Mouse (Mus musculus) forebrain, embryonic 10.5 days (tissue): ENCODE data around the gene Chrna1. TPM values are rescaled to one million over a fixed set of nuclear protein-coding genes. Genes with fewer than 3 reads are reported as not detected.
"Not testable (repeated sequence)": the region's sequence is repeated elsewhere in the genome, so short reads cannot be mapped to it uniquely, and the experiment has no call there.

Source experiments
- DNase-seq: peaks from one replicate; pipeline ENCODE4 v3.0.0-alpha.2; 2017; ENCODE audit warnings: low spot score; ENCODE audit errors: extremely low spot score
- H3K27ac ChIP-seq: fragments of 300-500 bp; sonication (generic); 2 replicates; pipeline ENCODE4 v1.5.1; 2016; ENCODE audit warnings: mild to moderate bottlenecking
- H3K27me3 ChIP-seq: fragments of 300-500 bp; sonication (generic); 2 replicates; pipeline ENCODE4 v1.6.1; 2016; ENCODE audit warnings: mild to moderate bottlenecking; ENCODE audit not compliant: poor library complexity, severe bottlenecking
- H3K36me3 ChIP-seq: fragments of 300-500 bp; sonication (generic); replicated peaks from 2 replicates; pipeline ENCODE4 v1.6.1; 2016; ENCODE audit warnings: mild to moderate bottlenecking, moderate library complexity
- H3K4me1 ChIP-seq: fragments of 300-500 bp; sonication (generic); 2 replicates; pipeline ENCODE4 v1.6.1; 2016
- H3K4me3 ChIP-seq: fragments of 300-500 bp; sonication (generic); 2 replicates; pipeline ENCODE4 v1.5.1; 2016; ENCODE audit warnings: mild to moderate bottlenecking, moderate library complexity
- H3K9me3 ChIP-seq: fragments of 300-500 bp; sonication (generic); 2 replicates; pipeline ENCODE4 v1.6.1; 2016; ENCODE audit warnings: mild to moderate bottlenecking, moderate library complexity
- WGBS: fragments of 180-500 bp; shearing (Covaris S2); methylation state at CpG from one replicate; pipeline ENCODE4 v1.1.7; 2016; 5-methylcytosine and 5-hydroxymethylcytosine counted together
- polyA plus RNA-seq: library from polyadenylated mRNA; unstranded; fragments of >200 nt; fragmentation: Nextera tagmentation; extraction: Ambion mirVana; gene quantifications from 2 replicates; pipeline ENCODE4 v1.2.1, GENCODE M21; 2016

The Chrna1 gene
- polyA plus RNA-seq, 1 experiment from 2014 or later: 0.76 TPM

DNA sequence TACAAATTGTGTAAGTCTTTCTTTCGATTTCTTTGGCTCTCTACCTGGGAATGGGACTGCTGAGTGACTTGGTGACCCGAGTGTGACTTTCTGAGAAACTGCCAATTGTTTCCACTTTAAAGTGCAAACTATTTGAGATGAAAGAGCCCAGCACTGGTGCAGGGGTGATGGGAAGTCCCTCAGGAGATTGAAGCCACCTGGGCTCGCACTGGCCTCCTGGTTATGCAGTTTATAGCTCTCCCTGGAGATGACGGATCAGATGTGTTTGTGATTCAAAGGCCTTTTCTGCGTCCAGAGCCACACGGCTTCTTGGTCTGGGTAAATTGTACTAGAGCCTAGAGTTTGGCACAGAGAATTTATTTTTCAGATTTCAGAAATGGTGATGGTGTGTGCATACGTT is 16.4 kb downstream of the Chrna1 start:
- H3K9me3 ChIP-seq: no peaks in the 10 kb centered on the region
- H3K36me3 ChIP-seq: no peaks in the 10 kb centered on the region
- peaks cover 20% of the 10 kb centered on the region for H3K27me3 ChIP-seq
- 64% methylated on average over 7 of the region's 7 CpGs for WGBS
- no peak overlapping the region for H3K27ac ChIP-seq
- no peak for DNase-seq
- no peak overlapping the region for H3K4me3 ChIP-seq
- peaks cover 21% of the 10 kb centered on the region for H3K4me1 ChIP-seq

- Histone ChIP-seq H3K4me3 (no peak overlapping the region), H3K4me1 (peaks cover 21% of the 10 kb centered on the region), H3K27ac (no peak overlapping the region), H3K36me3 (no peaks in the 10 kb centered on the region), H3K27me3 (peaks cover 16% of the 10 kb centered on the region; the same call in 1 of the 2 replicates), H3K9me3 (no peaks in the 10 kb centered on the region)
- WGBS: 91% methylated on average over 9 of the region's 9 CpGs
- DNase-seq: no peak
These were observed 17.5 kb downstream of the Chrna1 start for GRCm38 (mm10) chr2:73562656-73563055.

DNA sequence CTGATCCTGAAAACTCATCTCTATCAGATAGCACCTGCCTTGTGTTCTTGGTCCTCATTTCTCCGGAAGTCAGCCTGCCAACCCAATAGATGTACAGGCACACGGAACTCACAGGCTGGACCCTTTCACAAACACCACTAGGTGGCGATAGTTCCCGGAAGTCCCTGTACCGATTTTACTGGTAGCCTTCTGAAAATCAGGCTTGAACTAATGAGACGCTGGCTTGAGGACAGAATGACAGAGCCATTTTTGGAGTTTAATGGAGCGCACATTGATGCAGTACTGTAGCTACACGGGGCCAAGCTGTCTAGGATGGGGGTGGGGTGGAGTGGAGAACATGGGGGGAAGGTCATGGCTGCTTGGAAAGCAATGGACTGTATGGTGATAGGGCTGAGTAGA is 18.5 kb downstream of the Chrna1 start:
- Histone ChIP-seq H3K27ac (peak overlapping the region; percentile 73; the same call in 1 of the 2 replicates), H3K4me3 (peak overlapping the region; percentile 58)
- DNase-seq: peak; percentile 76

DNA sequence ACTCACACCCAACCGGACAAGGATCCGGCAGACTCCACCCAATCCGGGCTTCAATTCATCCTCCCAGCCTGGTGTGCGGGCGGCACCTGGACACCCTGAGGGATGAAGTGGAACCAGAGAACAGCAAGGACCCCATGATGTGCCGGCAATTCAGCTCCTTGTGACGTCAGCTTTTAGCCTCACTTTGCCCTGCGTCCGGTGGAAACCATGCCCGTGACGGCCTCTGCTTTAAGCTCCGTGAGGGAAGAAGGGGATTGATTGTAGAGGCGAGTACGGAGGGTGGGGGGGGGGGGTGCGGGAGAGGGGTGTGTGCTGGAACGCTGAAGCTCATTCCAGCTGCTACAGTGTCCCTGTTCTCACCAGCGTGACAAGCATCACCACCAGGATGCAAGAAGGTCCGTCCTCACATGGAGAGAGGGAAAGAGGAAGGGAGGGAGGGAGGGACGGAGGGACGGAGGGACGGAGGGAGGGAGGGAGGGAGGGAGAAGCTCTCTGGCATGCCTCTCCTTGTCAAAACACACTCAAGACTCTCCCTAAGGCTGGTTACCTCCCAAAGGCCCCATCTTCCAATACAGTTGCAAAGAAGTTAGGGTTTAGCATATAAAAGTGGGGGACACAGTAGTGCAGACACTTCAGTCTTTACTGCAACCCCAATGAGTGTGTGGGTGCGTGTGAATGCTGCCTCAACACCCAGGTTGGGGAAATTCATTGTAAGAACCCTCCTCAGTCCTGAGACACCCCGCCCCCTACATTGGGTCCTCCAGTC is 19.1 kb downstream of the Chrna1 start:
- Histone ChIP-seq H3K36me3 (no peaks in the 10 kb centered on the region), H3K27me3 (peaks cover 16% of the 10 kb centered on the region; the same call in 1 of the 2 replicates), H3K27ac (peak overlapping the region; percentile 73), H3K4me3 (peak overlapping the region; percentile 58), H3K9me3 (no peaks in the 10 kb centered on the region), H3K4me1 (peaks cover 19% of the 10 kb centered on the region)
- DNase-seq: peak; percentile 46
- under 1% methylated on average over 23 of the region's 23 CpGs for WGBS

More for the DNA sequence above, 18.5 kb downstream of the Chrna1 start:
- no peaks in the 10 kb centered on the region for H3K9me3 ChIP-seq
- no peaks in the 10 kb centered on the region for H3K36me3 ChIP-seq
- WGBS: 5% methylated on average over 8 of the region's 8 CpGs
- peaks cover 21% of the 10 kb centered on the region for H3K4me1 ChIP-seq
- peaks cover 16% of the 10 kb centered on the region; the same call in 1 of the 2 replicates for H3K27me3 ChIP-seq

- H3K4me1 ChIP-seq: peaks cover 16% of the 10 kb centered on the region
- peak overlapping the region; percentile 58 for H3K4me3 ChIP-seq
- H3K27me3 ChIP-seq: peaks cover 16% of the 10 kb centered on the region; the same call in 1 of the 2 replicates
- no peaks in the 10 kb centered on the region for H3K9me3 ChIP-seq
- peak overlapping the region; percentile 73 for H3K27ac ChIP-seq
- 41% methylated on average over 7 of the region's 7 CpGs for WGBS
- no peak for DNase-seq
- H3K36me3 ChIP-seq: no peaks in the 10 kb centered on the region
These were observed 19.7 kb downstream of the Chrna1 start for GRCm38 (mm10) chr2:73560445-73560844.

GRCm38 (mm10) chr2:73557956-73558355 is 22.2 kb downstream of the Chrna1 start:
- H3K27ac ChIP-seq: no peak overlapping the region
- H3K4me3 ChIP-seq: no peak overlapping the region
- H3K27me3 ChIP-seq: peaks cover 16% of the 10 kb centered on the region; the same call in 1 of the 2 replicates
- no peaks in the 10 kb centered on the region for H3K36me3 ChIP-seq
- no peaks in the 10 kb centered on the region for H3K9me3 ChIP-seq
- 88% methylated on average over 8 of the region's 8 CpGs for WGBS
- DNase-seq: no peak
- peaks cover 16% of the 10 kb centered on the region for H3K4me1 ChIP-seq

DNA sequence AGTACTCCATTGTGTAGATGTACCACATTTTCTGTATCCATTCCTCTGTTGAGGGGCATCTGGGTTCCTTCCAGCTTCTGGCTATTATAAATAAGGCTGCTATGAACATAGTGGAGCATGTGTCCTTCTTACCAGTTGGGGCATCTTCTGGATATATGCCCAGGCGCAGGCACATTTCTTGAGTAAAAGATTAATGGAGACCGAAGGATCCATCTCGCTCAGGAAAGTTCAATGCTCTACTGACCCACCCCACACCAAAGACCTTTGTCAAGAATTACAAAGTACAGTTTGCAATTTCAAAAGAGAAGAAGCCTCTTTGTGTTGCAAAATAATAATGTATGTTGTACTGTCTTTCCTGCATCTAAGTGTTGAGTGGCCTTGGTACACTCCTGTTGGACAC is 23.1 kb downstream of the Chrna1 start:
- not testable (repeated sequence) for H3K36me3 ChIP-seq, H3K9me3 ChIP-seq, DNase-seq, H3K4me3 ChIP-seq, H3K27ac ChIP-seq
- Histone ChIP-seq H3K4me1 (peaks cover 15% of the 10 kb centered on the region), H3K27me3 (peaks cover 16% of the 10 kb centered on the region; the same call in 1 of the 2 replicates)
- WGBS: 96% methylated on average over 3 of the region's 3 CpGs

GRCm38 (mm10) chr2:73554389-73554788 is 25.7 kb downstream of the Chrna1 start:
- Histone ChIP-seq H3K27me3 (no peaks in the 10 kb centered on the region), H3K4me1 (no peaks in the 10 kb centered on the region), H3K27ac (no peak overlapping the region), H3K36me3 (no peaks in the 10 kb centered on the region), H3K9me3 (no peaks in the 10 kb centered on the region), H3K4me3 (no peak overlapping the region)
- 80% methylated on average over 3 of the region's 3 CpGs for WGBS
- no peak for DNase-seq

DNA sequence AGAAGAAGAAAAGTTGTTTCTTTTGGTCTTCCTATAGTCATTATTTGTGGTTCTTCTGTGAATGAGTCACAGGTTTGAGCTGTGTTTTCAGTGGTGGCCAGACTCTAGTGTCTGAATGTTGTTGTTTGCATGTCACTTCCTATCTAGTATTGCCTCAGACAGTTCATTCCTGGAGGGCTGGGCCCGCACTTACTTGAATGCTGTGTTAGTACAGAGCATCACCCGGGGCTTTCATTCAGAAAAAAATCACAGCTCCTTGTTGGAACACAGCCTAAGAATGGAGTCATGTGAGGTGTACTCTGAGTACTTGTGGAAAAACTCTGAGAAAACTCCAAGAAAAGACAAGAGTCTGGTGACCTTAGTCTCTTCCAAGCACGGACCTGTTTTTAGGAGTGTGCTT is 27.2 kb downstream of the Chrna1 start:
- no peaks in the 10 kb centered on the region for H3K27me3 ChIP-seq
- DNase-seq: no peak
- 89% methylated on average over 3 of the region's 3 CpGs for WGBS
- H3K36me3 ChIP-seq: no peaks in the 10 kb centered on the region
- no peak overlapping the region for H3K27ac ChIP-seq
- H3K4me3 ChIP-seq: no peak overlapping the region
- H3K9me3 ChIP-seq: no peaks in the 10 kb centered on the region
- no peaks in the 10 kb centered on the region; the same call in 1 of the 2 replicates for H3K4me1 ChIP-seq

DNA sequence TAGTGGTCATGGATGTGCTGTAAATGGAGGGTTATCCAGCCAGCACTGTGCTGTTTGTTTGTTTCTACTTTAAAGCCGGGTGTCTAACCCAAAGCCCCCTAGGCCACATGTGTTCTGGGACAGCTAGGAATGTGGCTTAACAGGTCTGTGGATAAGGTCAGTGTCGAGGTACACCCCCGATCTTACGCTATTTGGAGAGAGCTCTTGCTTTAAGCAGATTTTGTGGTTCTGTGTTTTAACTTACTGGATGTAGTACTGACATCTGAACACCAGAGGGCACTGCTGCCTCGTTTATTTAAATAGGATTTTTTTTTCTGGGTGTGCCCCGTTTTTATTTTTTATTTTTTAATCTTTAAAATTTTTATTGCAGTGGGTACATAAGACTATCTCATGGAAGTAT is 29.4 kb downstream of the Chrna1 start:
- H3K4me1 ChIP-seq: peaks cover under 1% of the 10 kb centered on the region
- H3K27ac ChIP-seq: no peak overlapping the region
- no peak overlapping the region for H3K4me3 ChIP-seq
- H3K27me3 ChIP-seq: no peaks in the 10 kb centered on the region
- H3K9me3 ChIP-seq: no peaks in the 10 kb centered on the region
- WGBS: 31% methylated on average over 6 of the region's 6 CpGs
- no peaks in the 10 kb centered on the region for H3K36me3 ChIP-seq
- no peak for DNase-seq

DNA sequence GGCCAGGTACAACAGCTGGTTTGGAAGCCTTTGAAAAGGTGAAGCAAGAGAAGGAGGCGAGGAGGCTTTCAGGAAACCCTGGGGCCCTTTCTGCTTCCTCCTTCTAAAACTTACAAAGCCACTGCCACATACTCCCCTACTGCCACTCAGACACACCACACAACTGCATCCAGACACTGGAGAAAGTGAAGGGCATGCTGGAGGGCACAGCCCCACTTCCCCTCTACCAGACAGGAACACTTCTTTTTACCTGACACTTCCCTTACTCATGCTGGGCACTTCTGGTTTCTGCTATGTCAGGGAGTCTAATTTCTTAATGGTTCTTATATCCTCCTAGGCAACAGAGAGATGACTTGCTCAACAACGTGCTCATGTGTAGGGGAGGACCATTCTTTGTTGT is 31.6 kb downstream of the Chrna1 start:
- DNase-seq: no peak
- 71% methylated on average over 2 of the region's 2 CpGs for WGBS
- H3K9me3 ChIP-seq: no peaks in the 10 kb centered on the region
- H3K27ac ChIP-seq: no peak overlapping the region
- H3K4me3 ChIP-seq: no peak overlapping the region
- H3K27me3 ChIP-seq: peaks cover 7% of the 10 kb centered on the region; the same call in 1 of the 2 replicates
- H3K4me1 ChIP-seq: peaks cover 12% of the 10 kb centered on the region
- no peaks in the 10 kb centered on the region for H3K36me3 ChIP-seq

- H3K4me3 ChIP-seq: no peak overlapping the region
- DNase-seq: no peak
- WGBS: 92% methylated on average over 4 of the region's 4 CpGs
- H3K4me1 ChIP-seq: peaks cover 18% of the 10 kb centered on the region
- no peaks in the 10 kb centered on the region for H3K9me3 ChIP-seq
- H3K36me3 ChIP-seq: no peaks in the 10 kb centered on the region
- H3K27ac ChIP-seq: no peak overlapping the region
- H3K27me3 ChIP-seq: peaks cover 14% of the 10 kb centered on the region; the same call in 1 of the 2 replicates
These were observed 32.9 kb downstream of the Chrna1 start for GRCm38 (mm10) chr2:73547256-73547655.

GRCm38 (mm10) chr2:73545556-73545955 is 34.6 kb downstream of the Chrna1 start:
- H3K4me1 ChIP-seq: peaks cover 26% of the 10 kb centered on the region
- 76% methylated on average over 2 of the region's 2 CpGs for WGBS
- no peak for DNase-seq
- no peaks in the 10 kb centered on the region for H3K9me3 ChIP-seq
- H3K27me3 ChIP-seq: peaks cover 14% of the 10 kb centered on the region; the same call in 1 of the 2 replicates
- peak overlapping the region; percentile 30; the same call in 1 of the 2 replicates for H3K27ac ChIP-seq
- H3K4me3 ChIP-seq: no peak overlapping the region
- no peaks in the 10 kb centered on the region for H3K36me3 ChIP-seq
